Mouse (Mus musculus): ENCODE results near the gene Cemip.

DNA sequence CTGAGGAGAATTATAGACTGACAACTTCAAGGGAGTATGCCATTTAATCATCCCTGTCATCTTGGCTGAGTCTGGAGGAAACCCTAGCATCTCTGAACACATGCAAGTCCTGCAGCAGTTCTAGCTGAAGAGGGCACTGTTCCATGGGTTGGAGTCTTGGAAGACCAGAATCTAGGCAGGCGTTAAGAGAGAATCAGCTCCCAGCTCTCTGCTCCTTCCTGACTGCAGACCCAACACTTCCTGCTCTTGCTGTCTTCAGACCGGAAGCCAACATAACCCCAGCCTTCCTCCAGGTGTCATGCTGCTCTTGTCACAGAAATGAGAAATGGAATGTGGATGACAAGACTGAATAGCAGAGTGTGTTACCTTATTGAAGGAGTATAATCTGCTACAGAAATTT lies 29.1 kb upstream of the Cemip start:
- no peak for TF ChIP-seq CTCF (IDR thresholded peaks at IDR 0.05; ENCODE audit: control insufficient read depth, insufficient read depth, insufficient read length)
- no peak for TF ChIP-seq USF1 (IDR thresholded peaks at IDR 0.05; ENCODE audit: low read depth)
- no peak for TF ChIP-seq MYOD1 (IDR thresholded peaks at IDR 0.05; ENCODE audit: control insufficient read depth, insufficient read length, low read depth)
- TF ChIP-seq CEBPB (IDR thresholded peaks at IDR 0.05; ENCODE audit: low read depth): no peak
- no peak for TF ChIP-seq MAX (IDR thresholded peaks at IDR 0.05)

All from C2C12 (cell line).